Mouse (Mus musculus) T-helper 2 cell (primary cell): ENCODE data around the gene Gtpbp8.

Source experiments
- in situ Hi-C: fragments of 300-600 bp; cut with MboI, MseI; formaldehyde crosslinking; loops from one replicate; pipeline ENCODE4 v1.15.1; 2025; ENCODE audit warnings: high pct_unique_total_duplicates

Gene Gtpbp8

GRCm38 (mm10) chr16:44691066-44691465 lies 55.1 kb downstream of the Gtpbp8 start:
- in situ Hi-C loops: no loop called here

GRCm38 (mm10) chr16:44690501-44690900 lies 55.7 kb downstream of the Gtpbp8 start:
- in situ Hi-C loops: no loop called here

GRCm38 (mm10) chr16:44688507-44688906 lies 57.7 kb downstream of the Gtpbp8 start:
- in situ Hi-C loops: no loop called here

- in situ Hi-C loops: no loop called here
These were observed 58.3 kb downstream of the Gtpbp8 start for GRCm38 (mm10) chr16:44687719-44688420.

- in situ Hi-C loops: no loop called here
These were observed 59.0 kb downstream of the Gtpbp8 start for GRCm38 (mm10) chr16:44686991-44687718.
